In genomic region chr14:22809229-22809628, GRCm38 (mm10) we compare ENCODE assay signal across 14 mouse cellular contexts.
DNase-seq lines count a peak whose midpoint lies in the region; ATAC-seq and TF ChIP-seq lines count a peak whose summit lies in the region.
"Had no signal": no experiment of that assay in that cellular context is flagged by ENCODE, and none has a peak within 500 bp of the region (broad histone marks: within the 10 kb centered on the region; RNA-seq: fewer than 3 reads in every experiment).

No protein-coding gene starts in this region.

- peaks cover 85% of the 10 kb centered on the region for H3K4me1 ChIP-seq in forebrain, embryonic 10.5 days
- H3K4me1 ChIP-seq in forebrain, embryonic 13.5 days, result peaks cover 28% of the 10 kb centered on the region
- peaks cover 74% of the 10 kb centered on the region for H3K4me1 ChIP-seq in lung, embryonic 15.5 days
- H3K4me1 ChIP-seq in stomach, embryonic 14.5 days (ENCODE audit: control insufficient read depth, insufficient read depth, low read length), result peaks cover 43% of the 10 kb centered on the region
- H3K4me1 ChIP-seq: liver, embryonic 15.5 days had no signal

- H3K4me3 ChIP-seq in forebrain, embryonic 10.5 days, result no peak overlapping the region
- H3K4me3 ChIP-seq in forebrain, embryonic 13.5 days, result no peak overlapping the region
- no peak overlapping the region for H3K4me3 ChIP-seq in lung, embryonic 15.5 days
- no peak overlapping the region for H3K4me3 ChIP-seq in stomach, embryonic 14.5 days (ENCODE audit: low read depth, low read length)
- H3K4me3 ChIP-seq in layer of hippocampus, adult 2 months, result no peak overlapping the region
- H3K4me3 ChIP-seq: forebrain, embryonic 12.5 days; hindbrain, embryonic 15.5 days; liver, embryonic 15.5 days had no signal

- no peak for TF ChIP-seq CTCF in layer of hippocampus, adult 2 months (conservative IDR thresholded peaks at IDR 0.05)

- no peak overlapping the region for H3K4me2 ChIP-seq in forebrain, embryonic 13.5 days
- no peak overlapping the region for H3K4me2 ChIP-seq in lung, embryonic 15.5 days
- H3K4me2 ChIP-seq in stomach, embryonic 14.5 days (replicated peaks; ENCODE audit: low read depth, low read length), result no peak overlapping the region
- H3K4me2 ChIP-seq: forebrain, embryonic 12.5 days; liver, embryonic 15.5 days had no signal

- H3K36me3 ChIP-seq in forebrain, embryonic 10.5 days (replicated peaks), result no peaks in the 10 kb centered on the region
- no peaks in the 10 kb centered on the region for H3K36me3 ChIP-seq in forebrain, embryonic 13.5 days (ENCODE audit: poor library complexity, severe bottlenecking)
- no peaks in the 10 kb centered on the region for H3K36me3 ChIP-seq in lung, embryonic 15.5 days
- no peaks in the 10 kb centered on the region for H3K36me3 ChIP-seq in stomach, embryonic 14.5 days (ENCODE audit: control insufficient read depth, insufficient read depth, low read length)
- H3K36me3 ChIP-seq: forebrain, embryonic 12.5 days; hindbrain, embryonic 15.5 days; liver, embryonic 15.5 days had no signal

- peak overlapping the region; percentile 44 for H3K27ac ChIP-seq in forebrain, embryonic 10.5 days
- no peak overlapping the region for H3K27ac ChIP-seq in forebrain, embryonic 13.5 days
- 0 out of 2 replicates have a peak overlapping the region, but pooled peaks have one; percentile 66 for H3K27ac ChIP-seq in lung, embryonic 15.5 days
- H3K27ac ChIP-seq in stomach, embryonic 14.5 days (ENCODE audit: low read length), result peak overlapping the region; percentile 68; the same call in 1 of the 2 replicates
- H3K27ac ChIP-seq in layer of hippocampus, adult 2 months, result no peak overlapping the region
- H3K27ac ChIP-seq: forebrain, embryonic 12.5 days; hindbrain, embryonic 15.5 days; liver, embryonic 15.5 days had no signal

- no peak for DNase-seq in forebrain, embryonic 10.5 days (ENCODE audit: extremely low spot score, low spot score)
- DNase-seq in lung, postnatal 4 days, result no peak
- DNase-seq in forelimb bud, embryonic 11.5 days (ENCODE audit: low read depth, low spot score), result peak; percentile 37
- DNase-seq in layer of hippocampus, adult 2 months (ENCODE audit: low spot score in 2 of 2), result no peak
- DNase-seq: cerebellum, adult 18-20 months; gastrocnemius, postnatal 10 days; right cerebral cortex, postnatal 25 days had no signal

- no peak overlapping the region for H3K9ac ChIP-seq in forebrain, embryonic 13.5 days
- no peak overlapping the region for H3K9ac ChIP-seq in lung, embryonic 15.5 days
- no peak overlapping the region for H3K9ac ChIP-seq in stomach, embryonic 14.5 days (replicated peaks; ENCODE audit: low read depth, low read length)
- H3K9ac ChIP-seq: forebrain, embryonic 12.5 days; hindbrain, embryonic 15.5 days; liver, embryonic 15.5 days had no signal

- 28% methylated on average over 3 of the region's 3 CpGs for WGBS in forebrain, embryonic 10.5 days
- WGBS in forebrain, embryonic 13.5 days, result 35% methylated on average over 3 of the region's 3 CpGs
- WGBS in lung, embryonic 15.5 days, result 58% methylated on average over 3 of the region's 3 CpGs
- WGBS in stomach, embryonic 14.5 days, result 61% methylated on average over 3 of the region's 3 CpGs

- H3K27me3 ChIP-seq in forebrain, embryonic 10.5 days (ENCODE audit: poor library complexity, severe bottlenecking), result peaks cover 58% of the 10 kb centered on the region
- peaks cover 61% of the 10 kb centered on the region for H3K27me3 ChIP-seq in forebrain, embryonic 13.5 days
- no peaks in the 10 kb centered on the region for H3K27me3 ChIP-seq in lung, embryonic 15.5 days
- no peaks in the 10 kb centered on the region for H3K27me3 ChIP-seq in stomach, embryonic 14.5 days (ENCODE audit: control insufficient read depth, insufficient read depth, low read length)
- H3K27me3 ChIP-seq: liver, embryonic 15.5 days had no signal

- no peaks in the 10 kb centered on the region for H3K9me3 ChIP-seq in forebrain, embryonic 10.5 days
- H3K9me3 ChIP-seq in forebrain, embryonic 13.5 days (replicated peaks), result no peaks in the 10 kb centered on the region
- no peaks in the 10 kb centered on the region for H3K9me3 ChIP-seq in lung, embryonic 15.5 days
- H3K9me3 ChIP-seq in stomach, embryonic 14.5 days (ENCODE audit: control insufficient read depth, low read depth, low read length), result no peaks in the 10 kb centered on the region
- H3K9me3 ChIP-seq: forebrain, embryonic 12.5 days; hindbrain, embryonic 15.5 days; liver, embryonic 15.5 days had no signal

- ATAC-seq in forebrain, embryonic 13.5 days, result no peak
- no peak for ATAC-seq in lung, embryonic 15.5 days (ENCODE audit: borderline replicate concordance, extremely low read depth, low FRiP score, low TSS enrichment)
- ATAC-seq in stomach, embryonic 14.5 days (ENCODE audit: insufficient number of reproducible peaks, insufficient read depth, low FRiP score, low read depth), result no peak
- no peak for ATAC-seq in CD4-positive, CD25-positive, alpha-beta regulatory T cell, adult 4 months

Comparison
In these comparisons a context has a peak if more than half of its experiments do, and no peak if none do; other contexts are left out.
1. H3K27ac ChIP-seq: peak in forebrain, embryonic 10.5 days (single experiment), lung, embryonic 15.5 days (single experiment) and stomach, embryonic 14.5 days (single experiment); none in forebrain, embryonic 13.5 days (single experiment) and layer of hippocampus, adult 2 months (single experiment).